Mouse (Mus musculus) spleen, postnatal 36 days (tissue): ENCODE results near the gene Kcnj16.

ENCODE experiments used
- DNase-seq, 2 experiments: peaks; one replicate each; pipeline ENCODE4 v3.0.0; 2022; ENCODE audit warnings: low spot score in 2 of 2, mixed read lengths in 1 of 2

Kcnj16 gene

DNA sequence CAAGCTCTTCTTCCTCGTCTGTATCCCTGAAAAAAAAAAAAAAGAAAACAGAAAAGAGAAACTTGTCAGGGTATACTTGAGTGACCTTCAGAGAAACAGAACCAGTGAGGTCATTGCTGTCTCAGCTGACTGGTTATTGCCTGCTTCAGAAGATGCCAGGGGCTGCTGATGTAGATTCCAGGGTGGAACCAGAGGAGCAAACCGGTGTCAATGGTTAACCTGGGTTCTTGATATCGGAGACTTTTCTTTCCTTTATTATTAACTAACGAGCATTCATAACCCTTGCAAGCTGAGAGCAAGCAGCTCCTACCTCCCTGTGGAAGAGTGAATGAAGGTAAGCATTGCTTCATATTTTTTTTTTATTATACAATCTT is at the start of gene Kcnj16:
Gene Kcnj16, plus strand, starts transcription at position 272 of the 374 bp plus-strand sequence.
- DNase-seq = no peak

DNA sequence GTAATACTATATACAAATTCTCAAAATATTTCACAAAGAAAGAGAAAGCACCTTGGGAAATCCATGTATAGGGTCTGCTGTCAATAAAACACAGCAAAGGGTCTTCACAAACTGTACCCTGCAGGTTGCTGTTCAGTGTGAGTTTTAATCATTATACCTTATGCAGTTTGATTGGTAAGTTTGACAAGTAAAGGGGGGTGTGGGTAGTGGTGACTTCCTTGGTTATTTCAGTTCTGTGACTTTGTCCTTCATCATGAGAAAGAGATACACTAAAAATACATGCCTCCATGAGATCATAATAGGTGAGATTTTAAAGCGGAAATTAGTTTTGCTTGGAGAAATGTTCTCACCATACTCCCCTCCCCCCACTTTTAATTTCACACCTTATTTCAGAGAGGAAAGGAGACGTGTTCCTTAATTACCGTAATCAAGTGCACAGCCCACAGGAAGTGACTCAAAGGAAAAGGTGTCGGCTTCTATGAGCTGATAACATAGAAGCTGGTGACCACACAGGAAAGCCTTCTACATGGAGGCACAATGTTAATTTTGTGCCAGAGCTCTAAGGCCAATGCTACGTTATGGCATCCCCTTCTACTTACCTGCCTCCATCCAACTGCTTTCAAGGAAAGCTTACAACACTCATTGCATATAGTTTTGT is 48.9 kb upstream of the Kcnj16 start:
- peak in 1 of 2 experiments; percentile 9 for DNase-seq

- no peak for DNase-seq
Observed at GRCm38 (mm10) chr11:110935699-110936098, 32.1 kb upstream of the Kcnj16 start.

DNA sequence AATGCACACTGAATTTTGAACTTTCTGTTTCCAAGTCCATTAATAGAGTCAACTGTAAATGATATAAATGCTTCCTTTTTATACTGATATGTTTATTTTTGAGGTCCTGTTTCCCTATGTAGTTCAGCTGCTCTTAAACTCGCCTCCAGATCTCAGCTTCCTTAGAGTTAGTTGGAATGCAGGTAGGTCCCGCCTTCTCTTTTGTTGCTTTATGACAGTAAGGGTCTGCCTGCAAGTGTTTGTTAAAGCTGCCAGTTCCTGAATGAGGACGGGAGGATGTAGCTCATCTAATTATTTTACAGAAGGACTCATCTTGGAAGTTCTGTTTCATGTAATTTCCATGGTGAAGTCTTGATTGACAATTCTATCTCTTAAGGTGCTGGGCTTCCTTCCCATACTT is 25.6 kb upstream of the Kcnj16 start:
- no peak for DNase-seq

- no peak for DNase-seq
Observed at GRCm38 (mm10) chr11:110942695-110943135, 25.1 kb upstream of the Kcnj16 start.

GRCm38 (mm10) chr11:110956665-110957064 is 11.2 kb upstream of the Kcnj16 start:
- DNase-seq = no peak

DNA sequence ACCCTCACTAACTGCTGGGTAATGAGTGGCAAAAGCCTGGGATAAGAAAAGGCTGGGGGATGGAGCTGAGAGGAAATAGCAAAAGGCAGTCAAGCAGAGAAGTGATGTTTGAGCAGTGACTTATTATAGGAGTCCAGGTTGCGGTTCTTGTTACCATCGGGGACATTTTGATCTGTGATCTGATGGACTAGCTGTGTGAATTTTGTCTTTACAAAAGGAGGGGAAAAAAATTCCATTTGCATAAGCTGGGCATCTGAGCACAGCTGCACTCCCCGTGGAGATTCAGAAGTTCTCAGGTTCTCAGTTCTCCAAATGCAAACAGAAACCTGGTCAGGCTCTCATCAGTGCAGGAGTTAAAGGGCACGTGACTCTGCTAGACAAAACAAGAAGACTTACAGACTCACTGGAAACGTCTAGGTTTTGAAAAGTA is 6.2 kb upstream of the Kcnj16 start:
- DNase-seq = peak; percentile 58 to 64

- no peak for DNase-seq
Observed at GRCm38 (mm10) chr11:110967019-110967761, 643 bp upstream of the Kcnj16 start.

- DNase-seq = no peak
Observed at GRCm38 (mm10) chr11:110968901-110969300, 1.1 kb downstream of the Kcnj16 start.

- no peak for DNase-seq
Observed at GRCm38 (mm10) chr11:110985508-110985907, 17.7 kb downstream of the Kcnj16 start.

DNA sequence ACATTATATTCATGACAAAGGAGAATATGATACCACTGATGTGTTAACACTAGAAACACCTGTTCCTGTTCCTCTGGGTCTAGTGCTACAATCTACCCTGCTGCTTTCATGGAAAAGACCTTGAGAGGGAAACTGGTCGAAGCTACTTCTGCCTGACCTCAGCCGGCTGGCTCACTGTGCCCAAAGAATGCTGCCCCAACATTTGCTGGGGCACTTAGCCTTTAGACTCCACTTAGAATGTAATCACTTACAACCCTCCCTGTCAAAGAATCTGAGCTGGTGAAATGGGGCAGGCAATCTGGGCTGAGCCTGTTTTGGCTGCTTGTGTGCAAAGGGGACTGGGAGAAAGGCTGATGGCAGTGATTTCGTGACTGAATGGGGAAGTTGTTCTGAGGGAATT is 18.1 kb downstream of the Kcnj16 start:
- DNase-seq = no peak

DNA sequence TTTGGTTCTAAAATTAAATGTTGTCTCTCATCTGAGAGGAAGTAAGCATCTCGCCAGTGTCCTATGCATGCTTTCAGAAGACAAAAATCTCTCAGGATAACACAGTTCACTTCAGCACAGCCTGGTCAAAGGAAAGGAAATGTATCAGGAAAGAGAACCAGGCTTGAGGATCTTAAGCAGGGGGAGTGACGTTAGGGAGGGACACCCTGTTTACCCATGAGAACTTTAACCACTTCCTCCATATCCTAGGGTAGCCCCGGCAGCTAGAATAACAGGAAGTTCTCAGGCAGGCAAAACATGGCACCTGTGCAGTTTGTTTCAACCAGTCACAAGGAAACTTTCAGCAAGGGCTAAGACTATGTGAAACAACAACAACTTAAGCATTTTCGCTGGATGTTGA is 25.8 kb downstream of the Kcnj16 start:
- DNase-seq = peak; percentile 79 to 87

GRCm38 (mm10) chr11:110997211-110997610 is 29.4 kb downstream of the Kcnj16 start:
- peak; percentile 41 to 42 for DNase-seq

DNA sequence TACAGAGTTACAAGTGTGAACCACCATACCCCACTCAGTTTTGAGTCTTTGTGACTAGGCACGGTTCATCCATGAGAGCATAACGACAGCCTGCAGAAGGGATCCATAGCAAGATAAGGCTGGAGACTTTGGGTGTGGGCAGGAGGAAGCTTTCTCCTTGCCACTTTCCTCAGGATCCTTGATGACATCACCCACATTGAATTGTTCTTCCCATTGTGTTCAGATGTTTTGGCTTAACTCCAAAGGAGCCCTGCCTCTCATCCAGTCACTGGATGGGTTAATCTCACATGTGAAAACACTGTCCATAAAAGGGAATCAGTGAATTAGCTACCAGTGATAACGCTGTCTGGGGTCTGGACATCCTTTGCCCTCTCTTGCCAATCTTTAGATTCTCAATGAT is 37.3 kb downstream of the Kcnj16 start:
- no peak for DNase-seq

DNA sequence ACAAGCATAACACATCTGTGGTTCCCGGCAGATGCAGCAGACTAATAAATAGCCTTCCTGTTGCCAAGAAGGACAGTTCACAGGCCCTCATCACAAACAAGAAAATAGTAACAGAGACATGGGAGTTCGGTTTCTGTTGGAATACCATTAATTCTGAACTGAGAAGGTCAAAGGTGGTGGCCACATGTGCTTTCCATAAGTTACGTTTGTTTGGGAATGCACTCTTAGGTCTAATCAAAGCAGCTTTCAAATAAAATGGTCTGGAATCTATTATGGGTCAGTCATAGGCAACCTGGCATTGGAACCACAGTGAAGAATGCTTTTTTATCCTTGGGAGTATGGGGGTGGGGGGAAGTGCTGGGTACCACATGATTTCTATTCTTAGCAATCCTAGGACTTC is 41.6 kb downstream of the Kcnj16 start:
- DNase-seq = no peak

DNA sequence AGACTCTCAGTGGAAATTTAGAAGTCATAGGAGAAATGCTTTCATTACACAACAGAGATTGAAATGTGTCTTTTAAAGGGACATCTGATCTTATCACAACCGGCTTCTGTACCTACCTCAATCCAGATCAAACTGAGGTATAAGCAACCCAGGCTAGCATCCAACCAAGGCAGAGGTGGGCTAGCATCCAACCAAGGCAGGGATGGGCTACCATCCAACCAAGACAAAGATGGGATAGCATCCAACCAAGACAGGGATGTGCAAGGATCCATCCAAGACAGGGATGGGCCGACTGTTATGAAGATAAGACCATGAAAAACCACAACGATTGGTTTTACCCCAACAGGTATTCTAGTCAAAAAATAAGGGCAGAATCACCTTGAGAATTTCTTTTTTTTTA is 48.4 kb downstream of the Kcnj16 start:
- DNase-seq = no peak

DNA sequence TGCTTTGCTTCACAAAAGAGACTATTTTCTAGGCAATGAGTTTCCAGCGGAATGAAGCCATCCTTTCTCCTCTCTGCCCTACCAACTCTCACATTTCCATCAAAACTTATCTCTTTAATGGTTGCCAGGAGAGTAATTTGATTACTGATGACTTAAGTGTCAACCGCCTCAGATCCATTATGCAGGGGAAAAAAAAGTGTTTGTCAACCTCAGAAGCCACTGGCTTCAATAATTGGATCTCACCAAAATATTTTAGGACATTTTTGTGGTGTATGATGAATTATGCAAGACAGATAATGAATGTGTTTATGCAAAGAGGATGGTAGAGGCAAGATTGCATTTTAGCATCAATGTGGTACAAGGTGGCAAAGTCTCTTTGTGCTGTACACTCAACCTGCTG is 52.4 kb downstream of the Kcnj16 start:
- DNase-seq = no peak

- DNase-seq = no peak
Observed at GRCm38 (mm10) chr11:111022681-111023281, 54.9 kb downstream of the Kcnj16 start.

DNA sequence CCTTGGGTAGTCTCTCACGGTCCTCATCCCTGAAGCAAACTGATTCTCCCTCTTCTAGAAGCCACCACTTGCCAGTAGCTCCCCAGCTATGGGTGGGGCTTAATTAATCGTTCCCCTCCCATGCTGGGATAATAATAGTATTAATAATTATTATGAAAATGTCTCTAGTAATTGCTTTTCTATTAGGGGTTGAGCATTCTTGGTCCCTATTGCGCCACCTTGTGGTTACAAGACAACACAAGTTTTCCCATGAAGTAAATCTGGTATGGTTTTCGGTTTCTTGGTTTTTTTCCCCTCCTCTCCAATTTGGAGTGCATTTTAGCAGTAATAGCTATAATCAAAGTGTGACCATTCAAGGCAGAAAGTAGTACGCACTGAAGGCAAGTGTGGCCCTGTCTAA is 74.3 kb downstream of the Kcnj16 start:
- peak; percentile 7 to 13 for DNase-seq

DNA sequence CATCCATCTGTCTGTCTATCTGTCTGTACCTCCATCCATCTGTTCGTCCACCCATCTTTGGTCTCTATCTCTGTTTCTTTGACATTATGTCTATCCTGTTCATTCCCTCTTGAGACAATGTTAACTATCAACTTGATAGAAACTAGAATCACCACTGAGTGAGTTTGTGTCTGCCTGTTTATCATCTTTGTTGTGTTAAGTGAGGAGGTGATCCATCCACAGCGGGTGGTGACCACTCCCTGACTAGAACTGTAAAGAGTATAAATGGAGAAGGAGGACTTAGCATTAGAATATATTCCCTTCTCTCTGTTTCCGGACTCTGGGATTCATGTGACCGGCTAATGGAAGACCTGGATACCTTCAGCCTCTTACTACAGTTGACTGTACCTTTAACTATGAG is 75.5 kb downstream of the Kcnj16 start:
- no peak for DNase-seq

- no peak for DNase-seq
Observed at GRCm38 (mm10) chr11:111054252-111054651, 86.4 kb downstream of the Kcnj16 start.

GRCm38 (mm10) chr11:111054854-111055822 is 87.3 kb downstream of the Kcnj16 start:
- DNase-seq = no peak
